Mouse (Mus musculus) granulocyte monocyte progenitor cell, adult 5-6 weeks (primary cell): Measurements from ENCODE around the gene E030018B13Rik. TPM values are rescaled to one million over a fixed set of nuclear protein-coding genes. Genes with fewer than 3 reads are reported as not detected.

Experiments
- ATAC-seq: replicated peaks from 2 replicates; pipeline ENCODE4 v1.8.0; 2016; ENCODE audit warnings: mild to moderate bottlenecking, moderate TSS enrichment, inconsistent platforms; ENCODE audit not compliant: poor library complexity, severe bottlenecking
- total RNA-seq, 2 experiments: library from RNA; stranded (forward) in 1 of 2; stranded (reverse) in 1 of 2; fragments of 200-712, 200-1000 nt in 1 of 2; fragments of >200 nt in 1 of 2; fragmentation: Nextera tagmentation in 1 of 2; gene quantifications; 2 replicates each; pipeline ENCODE4 v1.2.3; 2014 to 2017

The E030018B13Rik gene
- total RNA-seq, 2 experiments from 2014 or later: not detected

- ATAC-seq: no peak
These were observed 2.6 kb upstream of the E030018B13Rik start for GRCm38 (mm10) chr7:63913724-63914692.

- no peak for ATAC-seq
These were observed 1.8 kb upstream of the E030018B13Rik start for GRCm38 (mm10) chr7:63914891-63915290.

DNA sequence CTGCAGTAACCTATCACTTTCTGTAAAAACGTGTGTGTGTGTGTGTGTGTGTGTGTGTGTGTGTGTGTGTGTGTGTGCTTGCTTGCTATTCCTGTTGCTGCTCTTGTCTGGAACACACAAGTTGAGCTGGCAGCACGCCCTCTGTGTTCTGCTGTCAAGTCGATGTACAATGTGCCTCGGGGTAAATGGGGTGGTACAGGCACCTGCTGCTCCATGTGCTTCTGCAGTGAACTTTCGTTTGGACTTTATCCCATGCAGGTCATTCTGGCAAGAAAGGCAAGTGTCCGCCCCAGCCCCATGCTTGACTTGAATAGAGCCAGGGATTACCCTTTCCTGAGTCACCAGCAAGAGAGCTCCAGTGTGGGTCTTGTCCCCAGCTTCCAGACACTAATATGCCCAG is 1.0 kb downstream of the E030018B13Rik start:
- ATAC-seq: no peak

DNA sequence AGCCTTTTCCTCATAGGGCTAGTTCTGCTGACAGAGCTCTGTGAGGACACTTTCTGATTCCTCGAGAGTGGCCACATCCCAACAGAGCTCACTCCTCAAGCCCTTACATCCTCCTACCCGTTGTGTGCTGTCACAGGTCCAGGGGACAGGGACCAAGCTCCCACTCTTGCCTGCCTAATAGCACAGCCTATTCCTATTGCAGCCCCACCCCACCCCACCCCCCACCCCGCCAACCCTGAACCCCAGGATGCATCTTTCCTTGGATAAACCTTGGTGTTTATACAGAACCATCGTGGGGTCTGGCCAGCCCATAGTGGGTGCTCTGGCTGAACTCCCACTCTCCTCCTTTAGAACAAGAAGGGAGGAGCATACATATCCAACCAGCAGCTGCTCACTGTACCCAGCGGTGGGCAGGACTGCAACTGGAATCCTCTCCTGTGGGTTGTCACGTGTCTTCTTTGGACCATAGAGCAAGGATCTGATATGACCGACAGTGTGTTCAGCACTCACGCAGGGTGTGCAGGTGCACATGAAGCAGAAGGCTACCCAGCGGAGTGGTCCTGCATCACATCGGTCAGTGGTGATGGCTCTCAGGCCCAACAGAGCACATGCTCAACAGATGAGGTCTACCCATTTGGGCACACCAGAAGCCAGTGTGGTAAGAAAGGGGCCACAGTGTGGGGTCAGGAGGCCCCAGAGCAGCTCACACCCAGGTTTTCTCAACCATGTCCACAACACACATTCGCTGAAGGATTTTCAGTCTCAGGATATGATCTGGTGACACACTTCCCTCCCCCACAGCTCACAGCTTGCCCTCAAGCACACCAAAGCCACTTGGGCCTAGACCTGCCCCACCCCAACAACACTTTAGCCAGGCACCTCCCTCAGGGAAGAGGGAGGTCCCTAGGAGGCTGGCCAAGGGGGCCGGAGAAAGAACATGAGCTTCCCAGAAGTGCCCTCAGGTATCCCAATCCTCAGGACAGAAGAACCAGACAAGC is 2.4 kb downstream of the E030018B13Rik start:
- no peak for ATAC-seq

DNA sequence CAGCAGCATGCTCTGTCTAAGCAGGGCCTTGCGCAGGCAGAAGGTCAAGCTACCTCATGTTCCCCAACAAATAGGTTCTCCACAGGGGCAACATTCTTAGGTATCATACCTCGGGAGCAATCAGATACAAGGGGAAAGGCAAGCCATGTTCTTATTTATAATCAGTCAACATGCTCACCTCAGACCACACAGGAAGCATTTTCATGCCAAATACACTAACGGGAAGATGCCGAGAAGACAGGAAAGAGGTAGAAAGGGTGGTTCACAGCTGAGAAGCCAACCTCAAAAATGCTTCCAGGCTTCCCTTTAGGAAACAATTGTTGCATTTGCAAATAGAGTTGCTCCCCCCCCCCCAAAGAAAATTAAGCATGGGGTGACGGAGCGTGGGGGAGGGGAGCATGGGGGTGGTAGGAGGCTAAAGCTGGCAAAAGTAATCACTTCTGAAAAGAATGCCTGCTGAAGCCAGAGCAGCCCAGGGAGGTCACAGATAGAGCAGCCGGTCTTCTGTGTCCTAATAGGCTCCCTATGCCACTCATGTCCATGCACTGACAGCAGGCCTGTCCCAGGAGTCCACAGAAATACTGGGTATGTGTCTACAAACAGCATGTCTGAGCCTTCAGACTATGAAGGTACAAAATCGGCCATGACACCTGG is 5.4 kb downstream of the E030018B13Rik start:
- no peak for ATAC-seq

DNA sequence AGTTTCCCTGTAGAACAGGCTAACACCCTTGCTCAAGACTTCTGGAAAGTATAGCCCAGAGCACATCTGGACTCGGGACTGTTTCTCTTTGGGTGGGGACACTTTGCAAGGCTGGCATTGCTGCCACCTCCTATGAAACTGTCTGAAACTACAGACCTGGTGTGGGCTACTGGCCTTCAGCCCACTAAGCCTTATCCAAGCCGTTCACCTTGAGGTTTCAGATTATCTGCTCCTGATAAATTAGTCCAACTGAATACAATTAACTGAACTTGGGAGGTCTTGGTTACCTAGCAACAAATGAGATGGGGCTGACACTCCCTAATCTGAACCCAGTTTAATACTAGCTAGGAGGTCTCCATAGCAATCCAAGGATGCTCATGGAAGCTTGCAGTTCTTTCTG is 5.9 kb downstream of the E030018B13Rik start:
- ATAC-seq: no peak

DNA sequence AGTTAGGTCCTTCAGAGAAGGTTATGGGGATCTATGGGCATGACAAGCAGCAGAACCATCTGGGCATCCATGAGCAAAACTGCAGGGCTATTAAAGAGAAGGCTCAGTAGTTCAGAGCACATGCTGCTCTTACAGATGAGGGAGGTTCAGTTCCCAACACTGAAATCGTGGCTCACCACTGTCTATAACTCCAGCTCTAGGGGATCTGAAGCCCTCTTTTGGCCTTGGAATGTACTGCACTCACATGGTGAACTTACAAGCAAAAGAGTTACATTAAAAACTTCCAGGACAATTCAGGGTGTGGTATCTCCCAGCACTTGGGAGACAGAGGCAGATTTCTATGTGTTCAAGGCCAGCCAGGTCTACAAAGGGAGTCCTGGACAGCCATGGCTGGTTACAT is 6.3 kb downstream of the E030018B13Rik start:
- ATAC-seq: no peak

- no peak for ATAC-seq
These were observed 7.5 kb downstream of the E030018B13Rik start for GRCm38 (mm10) chr7:63924151-63924550.

DNA sequence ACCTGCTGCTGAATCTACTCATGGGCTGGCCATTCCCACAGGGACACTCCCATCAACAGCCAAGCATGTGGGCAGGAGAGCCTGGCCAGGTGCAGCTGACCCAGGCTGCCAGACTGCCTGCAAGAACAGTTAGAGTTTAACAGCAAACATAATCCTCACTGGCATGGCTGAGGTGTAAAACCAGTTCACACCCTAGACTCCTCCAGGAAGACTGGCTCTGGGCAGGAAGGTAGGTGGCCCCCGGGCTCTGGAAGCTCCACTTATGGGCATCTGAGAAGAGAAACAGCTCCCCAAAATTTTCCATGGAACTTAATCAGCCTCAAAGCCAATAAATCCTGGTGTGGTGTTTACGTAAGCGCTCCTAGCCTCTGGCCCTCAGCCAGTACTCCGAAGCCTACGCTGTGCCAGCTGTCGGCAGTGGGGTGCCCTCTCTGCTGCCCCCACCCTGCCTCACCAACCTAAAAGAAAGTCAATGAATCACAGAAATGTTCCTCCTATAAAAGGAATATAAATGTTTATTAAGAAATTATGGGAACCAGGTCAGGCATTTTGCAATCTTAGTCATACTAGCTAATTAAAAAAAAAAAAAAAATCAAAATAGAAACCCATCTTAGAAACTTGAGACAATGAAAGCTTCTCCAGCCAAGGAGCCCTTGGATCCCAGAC is 8.2 kb downstream of the E030018B13Rik start:
- ATAC-seq: peak; percentile 16; the same call in 1 of the 2 replicates

DNA sequence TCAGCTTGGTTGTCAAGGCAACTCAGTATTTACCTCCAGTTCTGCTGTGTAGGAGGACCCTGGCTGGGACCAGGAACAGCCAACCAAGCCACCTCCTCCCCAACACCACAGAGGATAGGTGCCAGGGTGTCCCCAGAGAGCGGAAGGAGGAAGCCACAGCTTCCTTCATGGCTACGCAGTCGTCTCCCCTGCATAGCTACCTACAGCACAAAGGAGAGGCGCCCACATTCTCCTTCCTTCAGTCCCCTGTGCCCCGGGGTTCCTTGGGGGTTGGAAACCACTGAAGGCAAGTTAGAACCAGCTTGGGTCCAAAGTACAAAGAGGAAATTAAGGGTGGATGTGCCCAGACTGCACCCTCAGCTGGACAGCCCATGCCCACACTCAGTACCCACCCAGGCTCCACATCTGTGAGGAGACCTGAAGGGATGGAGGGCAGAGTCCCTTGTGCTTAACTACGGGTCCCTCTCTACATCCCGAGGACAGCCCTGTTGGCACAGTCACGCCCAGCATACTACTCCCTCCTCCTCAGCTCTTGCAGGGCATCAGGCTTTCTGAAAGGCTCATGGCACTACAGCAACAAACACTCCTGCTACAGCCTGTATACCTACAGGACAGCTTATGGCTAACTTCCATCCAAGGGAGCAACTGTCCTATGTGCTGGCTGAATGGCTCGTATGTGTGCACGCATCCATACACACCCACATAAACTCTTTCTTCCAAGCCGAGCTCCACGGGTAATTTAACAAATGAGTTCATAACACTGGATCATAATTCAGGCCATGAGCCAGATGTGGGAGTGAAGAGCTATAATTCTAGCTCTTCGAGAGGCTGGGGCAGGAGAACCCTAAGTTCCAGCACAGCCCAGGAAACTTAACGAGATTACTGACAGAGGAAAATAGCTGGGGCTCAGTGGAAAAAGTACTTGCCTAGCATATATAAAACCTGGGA is 9.0 kb downstream of the E030018B13Rik start:
- peak; percentile 81 for ATAC-seq

- ATAC-seq: no peak
These were observed 9.8 kb downstream of the E030018B13Rik start for GRCm38 (mm10) chr7:63926492-63926891.

GRCm38 (mm10) chr7:63927121-63927520 is 10.5 kb downstream of the E030018B13Rik start:
- no peak for ATAC-seq

DNA sequence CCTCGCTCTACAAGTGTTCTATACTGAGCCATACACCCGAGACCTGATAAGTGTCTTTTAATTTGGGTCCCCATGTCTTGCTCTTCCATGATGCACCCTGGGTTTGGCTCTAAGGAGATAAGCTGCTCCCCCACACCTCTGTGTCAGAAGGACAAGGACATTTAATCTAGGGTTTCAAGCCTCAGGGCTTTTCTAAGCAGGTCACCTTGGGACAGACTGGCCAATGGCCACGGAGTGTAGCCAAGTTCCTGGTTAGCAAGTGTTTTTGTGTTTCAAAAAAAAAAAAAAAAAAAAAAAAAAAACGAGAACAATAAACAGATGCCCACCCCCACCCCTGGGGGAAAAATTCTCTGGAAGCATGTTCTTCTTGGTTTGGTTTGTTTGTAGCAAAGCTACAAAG is 12.4 kb downstream of the E030018B13Rik start:
- ATAC-seq: no peak

DNA sequence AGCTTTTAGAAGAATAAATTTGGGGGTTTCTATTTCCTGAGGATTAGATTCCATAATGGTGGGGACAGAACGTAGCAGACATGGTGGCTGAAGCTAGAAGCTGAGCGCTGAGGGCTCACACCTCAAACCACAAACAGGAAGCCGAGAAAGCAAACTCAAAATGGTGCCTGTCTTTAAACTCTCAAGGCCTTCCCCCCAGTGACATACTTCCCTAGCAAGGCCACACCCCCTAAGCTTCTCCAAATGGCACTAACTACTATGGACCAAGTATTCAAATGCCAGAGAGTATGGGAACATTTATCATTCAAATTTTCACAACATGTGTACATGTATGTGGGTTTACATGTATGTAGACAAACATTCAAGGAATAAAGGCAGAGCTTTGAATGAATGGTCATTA is 13.5 kb downstream of the E030018B13Rik start:
- peak; percentile 52 for ATAC-seq

DNA sequence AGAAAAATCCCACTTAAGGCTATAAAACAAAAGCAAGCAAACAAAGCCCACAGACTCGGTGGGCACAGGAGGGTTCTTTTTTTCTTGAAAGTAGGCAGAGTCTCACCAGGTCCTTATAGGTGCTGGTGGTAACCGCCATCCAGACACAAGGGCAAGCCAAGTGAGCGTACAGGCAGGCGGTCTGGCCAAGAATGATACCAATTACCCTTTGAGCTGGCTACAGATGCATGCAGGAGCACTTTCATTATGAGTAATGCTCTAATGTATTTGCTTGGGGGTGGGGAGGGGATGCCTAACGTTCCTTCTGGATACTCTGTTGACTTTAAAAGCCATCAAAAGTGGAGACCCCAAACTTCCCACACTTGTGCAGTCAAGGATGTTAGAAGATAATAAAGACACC is 14.1 kb downstream of the E030018B13Rik start:
- no peak for ATAC-seq

DNA sequence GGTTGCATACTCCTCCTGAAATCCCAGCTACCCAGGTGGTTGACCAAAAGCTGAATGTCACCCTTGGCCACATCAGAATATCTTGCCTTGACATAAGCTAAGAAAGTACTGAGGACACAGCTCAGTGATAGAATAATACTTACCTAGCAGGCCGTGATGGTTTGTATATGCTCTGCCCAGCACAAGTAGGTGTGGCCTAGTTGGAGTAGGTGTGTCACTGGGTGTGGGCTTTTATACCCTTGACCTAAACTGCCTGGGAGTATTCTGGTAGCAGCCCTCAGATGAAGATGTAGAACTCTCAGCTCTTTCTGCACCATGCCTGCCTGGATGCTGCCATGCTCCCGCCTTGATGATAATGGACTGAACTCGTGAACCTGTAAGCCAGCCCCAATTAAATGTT is 15.8 kb downstream of the E030018B13Rik start:
- no peak for ATAC-seq

- peak; percentile 10 for ATAC-seq
These were observed 17.2 kb downstream of the E030018B13Rik start for GRCm38 (mm10) chr7:63933905-63934304.

- ATAC-seq: no peak
These were observed 17.9 kb downstream of the E030018B13Rik start for GRCm38 (mm10) chr7:63934530-63934929.

- ATAC-seq: no peak
These were observed 19.1 kb downstream of the E030018B13Rik start for GRCm38 (mm10) chr7:63935809-63936187.
